Mouse (Mus musculus) neural tube, embryonic 14.5 days (tissue): Measurements from ENCODE around the gene Tcp11. TPM values are rescaled to one million over a fixed set of nuclear protein-coding genes. Genes with fewer than 3 reads are reported as not detected.
A peak's percentile ranks its signal among the peaks of the same experiment; 100 is the strongest.

ENCODE experiments used
- ATAC-seq: fragments of 200-750 bp; cut with Nextera tagmentation; 2 replicates; pipeline ENCODE4 v1.8.0; 2017; ENCODE audit warnings: low read depth, mild to moderate bottlenecking, moderate TSS enrichment, moderate library complexity
- H3K27ac ChIP-seq: fragments of 300-500 bp; sonication (generic); 2 replicates; pipeline ENCODE4 v1.5.1; 2014; ENCODE audit warnings: low read depth, mild to moderate bottlenecking, control low read depth, low read length, moderate library complexity, mixed read lengths
- H3K27me3 ChIP-seq: fragments of 300-500 bp; sonication (generic); 2 replicates; pipeline ENCODE4 v1.6.1; 2014; ENCODE audit warnings: low read length; ENCODE audit not compliant: control insufficient read depth, insufficient read depth
- H3K36me3 ChIP-seq: fragments of 300-500 bp; sonication (generic); 2 replicates; pipeline ENCODE4 v1.6.1; 2014; ENCODE audit warnings: low read length, mixed read lengths; ENCODE audit not compliant: control insufficient read depth, insufficient read depth
- H3K4me1 ChIP-seq: fragments of 300-500 bp; sonication (generic); 2 replicates; pipeline ENCODE4 v1.6.1; 2014; ENCODE audit warnings: low read length; ENCODE audit not compliant: control insufficient read depth, insufficient read depth
- H3K4me2 ChIP-seq: fragments of 300-500 bp; sonication (generic); 2 replicates; pipeline ENCODE4 v1.6.1; 2014; ENCODE audit warnings: mild to moderate bottlenecking, low read depth, low read length, control low read depth
- H3K4me3 ChIP-seq: fragments of 300-500 bp; sonication (generic); 2 replicates; pipeline ENCODE4 v1.5.1; 2014; ENCODE audit warnings: low read depth, low read length, control low read depth, mixed read lengths
- H3K9ac ChIP-seq: fragments of 300-500 bp; sonication (generic); replicated peaks from 2 replicates; pipeline ENCODE4 v1.6.1; 2014; ENCODE audit warnings: low read depth, mild to moderate bottlenecking, control low read depth, low read length, mixed read lengths
- H3K9me3 ChIP-seq: fragments of 300-500 bp; sonication (generic); 2 replicates; pipeline ENCODE4 v1.6.1; 2016; ENCODE audit warnings: low read length; ENCODE audit not compliant: control insufficient read depth
- WGBS: fragments of 180-500 bp; shearing (Covaris S2); extraction: QIAGEN DNeasy Blood & Tissue Kit; methylation state at CpG from one replicate; pipeline ENCODE4 v1.1.7; 2014; 5-methylcytosine and 5-hydroxymethylcytosine counted together
- polyA plus RNA-seq: library from polyadenylated mRNA; unstranded; fragments of >200 nt; fragmentation: Nextera tagmentation; extraction: Ambion mirVana; gene quantifications from 2 replicates; pipeline ENCODE4 v1.2.1, GENCODE M21; 2014

Gene Tcp11
- polyA plus RNA-seq, 1 experiment from 2014 or later: 0.79 TPM

DNA sequence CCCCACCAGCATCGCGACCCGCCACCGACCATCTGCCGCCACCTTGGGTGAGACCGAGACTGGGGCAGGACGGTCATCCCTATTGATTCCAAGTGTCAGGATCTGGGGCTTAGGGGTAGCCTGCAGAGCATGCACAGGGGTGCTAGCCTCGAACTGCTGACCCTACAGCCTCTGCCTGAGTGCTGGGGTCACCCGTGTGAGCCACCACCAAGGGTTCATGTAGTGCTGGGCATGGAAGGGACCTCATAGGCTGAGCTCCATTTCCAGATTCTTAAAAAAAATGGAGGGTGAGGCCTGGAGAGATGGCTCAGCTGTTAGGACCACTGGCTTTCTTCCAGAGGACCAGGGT lies 352 bp upstream of the Tcp11 start:
- H3K27ac ChIP-seq: no peak overlapping the region
- H3K36me3 ChIP-seq: no peaks in the 10 kb centered on the region
- peak overlapping the region; percentile 56; the same call in 1 of the 2 replicates for H3K4me3 ChIP-seq
- H3K9me3 ChIP-seq: no peaks in the 10 kb centered on the region
- no peak for ATAC-seq
- no peaks in the 10 kb centered on the region for H3K4me1 ChIP-seq
- peak overlapping the region; percentile 97 for H3K4me2 ChIP-seq
- H3K9ac ChIP-seq: 0 out of 2 replicates have a peak overlapping the region, but pooled peaks have one; percentile 11
- 6% methylated on average over 9 of the region's 9 CpGs for WGBS
- H3K27me3 ChIP-seq: 0 out of 2 replicates have a peak, but pooled peaks cover 2% of the 10 kb centered on the region

DNA sequence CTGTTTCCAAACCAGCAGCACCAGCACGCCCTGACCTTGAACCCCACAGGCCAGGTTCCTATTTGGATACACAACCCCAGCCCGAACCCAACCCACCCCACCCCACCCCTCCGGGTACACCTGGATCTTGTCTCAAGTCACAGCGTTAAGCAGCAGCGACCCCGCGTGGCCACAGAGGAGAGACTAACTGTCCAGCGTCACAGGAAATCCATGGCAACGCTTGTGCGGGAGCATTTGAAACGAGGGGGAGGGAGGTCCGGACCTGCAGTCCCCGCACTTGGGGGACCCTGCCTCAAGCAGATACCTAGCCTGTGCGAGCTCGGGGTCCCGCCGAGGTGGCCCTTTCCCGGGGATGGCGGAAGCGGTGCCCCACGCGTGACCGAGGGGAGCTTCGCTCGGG lies 821 bp downstream of the Tcp11 start:
- Histone ChIP-seq H3K9me3 (no peaks in the 10 kb centered on the region), H3K4me3 (peak overlapping the region; percentile 56), H3K4me2 (peak overlapping the region; percentile 97), H3K27ac (no peak overlapping the region), H3K36me3 (no peaks in the 10 kb centered on the region), H3K9ac (peak overlapping the region; percentile 60), H3K4me1 (no peaks in the 10 kb centered on the region), H3K27me3 (0 out of 2 replicates have a peak, but pooled peaks cover 2% of the 10 kb centered on the region)
- ATAC-seq: peak; percentile 56
- WGBS: under 1% methylated on average over 25 of the region's 25 CpGs

DNA sequence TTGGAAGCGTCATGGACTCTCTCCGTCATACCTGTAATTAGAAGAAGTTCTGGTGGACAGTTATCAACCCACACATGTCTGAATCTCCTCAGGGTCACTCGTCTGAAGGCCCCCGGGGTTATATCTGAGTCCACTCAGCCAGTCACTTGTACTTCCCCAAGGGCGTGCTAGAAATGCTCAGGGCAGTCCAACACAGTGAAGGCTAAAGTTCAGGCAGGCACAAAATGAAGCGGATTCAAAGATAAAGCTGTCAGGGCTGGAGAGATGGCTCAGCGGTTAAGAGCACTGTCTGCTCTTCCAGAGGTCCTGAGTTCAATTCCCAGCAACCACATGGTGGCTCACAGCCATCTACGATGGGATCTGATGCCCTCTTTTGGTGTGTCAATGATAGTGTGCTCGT lies 2.4 kb downstream of the Tcp11 start:
- H3K27ac ChIP-seq: no peak overlapping the region
- H3K27me3 ChIP-seq: 0 out of 2 replicates have a peak, but pooled peaks cover 2% of the 10 kb centered on the region
- WGBS: 88% methylated on average over 9 of the region's 9 CpGs
- ATAC-seq: no peak
- H3K4me2 ChIP-seq: no peak overlapping the region
- no peak overlapping the region for H3K4me3 ChIP-seq
- no peak overlapping the region for H3K9ac ChIP-seq
- no peaks in the 10 kb centered on the region for H3K36me3 ChIP-seq
- H3K4me1 ChIP-seq: no peaks in the 10 kb centered on the region
- H3K9me3 ChIP-seq: no peaks in the 10 kb centered on the region

DNA sequence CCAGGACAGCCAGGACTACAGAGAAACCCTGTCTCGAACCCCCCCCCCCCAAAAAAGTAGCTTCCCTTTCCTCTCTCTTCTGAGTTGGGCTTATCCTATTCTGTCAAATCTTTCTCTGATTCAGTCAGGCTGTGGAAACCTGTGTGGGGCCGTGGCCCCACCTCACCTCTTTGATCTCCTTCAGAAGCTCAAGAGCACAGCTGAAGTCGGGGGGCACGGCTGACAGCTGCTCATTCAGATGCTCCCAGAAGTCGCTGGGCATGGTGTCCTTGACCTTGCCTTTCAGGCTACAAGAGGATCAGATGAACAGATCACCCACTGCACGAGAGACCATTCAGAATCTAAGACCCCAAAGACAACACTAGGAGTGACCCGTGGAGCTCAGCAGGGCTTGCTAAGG lies 6.0 kb downstream of the Tcp11 start:
- WGBS: 71% methylated on average over 7 of the region's 7 CpGs
- Histone ChIP-seq H3K4me1 (no peaks in the 10 kb centered on the region), H3K27ac (no peak overlapping the region), H3K4me2 (no peak overlapping the region), H3K4me3 (no peak overlapping the region), H3K27me3 (no peaks in the 10 kb centered on the region), H3K36me3 (no peaks in the 10 kb centered on the region), H3K9me3 (no peaks in the 10 kb centered on the region), H3K9ac (no peak overlapping the region)
- no peak for ATAC-seq

DNA sequence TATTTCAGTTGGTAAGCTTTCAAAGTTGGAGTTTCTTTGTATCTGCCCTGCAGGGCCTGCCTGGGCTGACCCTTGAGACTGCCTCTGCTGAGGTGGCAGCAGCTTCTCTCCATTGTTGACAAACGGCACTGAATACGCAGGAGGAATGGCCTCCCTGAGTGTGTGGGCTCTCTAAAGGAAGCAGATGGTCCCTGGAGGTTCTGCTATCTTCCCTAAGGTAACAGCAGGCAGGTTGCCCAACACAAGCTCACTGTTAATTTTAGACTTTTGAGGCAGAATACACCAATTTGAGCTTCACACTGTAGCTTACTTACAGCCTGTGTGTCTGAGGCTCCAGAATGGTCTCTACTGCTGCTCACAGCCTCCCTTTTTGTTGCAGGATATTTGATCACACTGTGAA lies 7.7 kb downstream of the Tcp11 start:
- Histone ChIP-seq H3K9me3 (no peaks in the 10 kb centered on the region), H3K4me3 (no peak overlapping the region), H3K4me2 (no peak overlapping the region), H3K9ac (no peak overlapping the region), H3K4me1 (no peaks in the 10 kb centered on the region), H3K36me3 (no peaks in the 10 kb centered on the region), H3K27me3 (no peaks in the 10 kb centered on the region), H3K27ac (no peak overlapping the region)
- ATAC-seq: no peak
- WGBS: 64% methylated on average over 2 of the region's 2 CpGs

DNA sequence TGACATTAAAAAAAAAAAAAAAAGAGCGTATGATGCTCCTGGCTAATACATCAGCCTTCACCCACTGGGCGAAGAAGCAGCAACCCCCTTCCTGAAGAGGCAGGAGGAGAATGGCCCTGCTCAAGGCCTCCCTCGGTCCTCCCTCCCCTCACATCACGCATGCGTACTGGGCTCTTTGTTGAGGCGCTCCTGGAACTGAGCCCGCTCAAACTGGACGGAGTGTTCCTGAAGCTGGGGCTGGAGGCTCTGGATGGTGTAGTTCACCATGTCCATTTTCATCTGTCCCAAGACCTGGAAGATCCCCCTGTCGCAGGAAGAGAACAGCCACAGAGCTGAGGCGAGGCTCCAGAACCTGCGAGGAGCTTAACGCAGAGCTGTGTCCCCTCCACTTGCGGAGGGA lies 10.2 kb downstream of the Tcp11 start:
- WGBS: 81% methylated on average over 13 of the region's 13 CpGs

DNA sequence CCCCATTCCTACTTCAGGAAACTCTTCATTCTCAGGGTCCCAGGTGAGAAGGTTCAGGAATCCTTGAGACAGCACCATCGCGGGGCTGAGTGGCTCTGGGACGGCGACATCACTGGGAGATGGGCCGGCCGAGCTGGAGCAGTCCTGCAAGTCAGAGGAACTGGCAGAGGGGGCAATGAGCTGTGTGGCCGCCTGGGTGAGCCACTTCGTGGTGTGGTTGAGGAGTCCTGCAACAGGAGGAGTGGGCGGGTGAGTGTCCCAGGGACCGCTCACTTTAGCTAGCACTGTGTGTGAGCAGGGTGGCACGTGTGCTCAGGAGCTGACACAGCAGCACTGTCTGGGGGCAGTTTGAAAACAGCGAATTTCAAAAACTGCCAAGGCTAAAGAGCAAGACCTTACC lies 11.0 kb downstream of the Tcp11 start:
- H3K4me3 ChIP-seq: no peak overlapping the region
- no peak for ATAC-seq
- H3K27me3 ChIP-seq: no peaks in the 10 kb centered on the region
- no peak overlapping the region for H3K27ac ChIP-seq
- H3K36me3 ChIP-seq: no peaks in the 10 kb centered on the region
- no peaks in the 10 kb centered on the region for H3K9me3 ChIP-seq
- no peak overlapping the region for H3K4me2 ChIP-seq
- H3K9ac ChIP-seq: no peak overlapping the region
- no peaks in the 10 kb centered on the region for H3K4me1 ChIP-seq
- 38% methylated on average over 12 of the region's 12 CpGs for WGBS

More for the DNA sequence above, 10.2 kb downstream of the Tcp11 start:
- Histone ChIP-seq H3K9ac (no peak overlapping the region), H3K27ac (no peak overlapping the region), H3K9me3 (no peaks in the 10 kb centered on the region), H3K4me3 (no peak overlapping the region), H3K27me3 (no peaks in the 10 kb centered on the region), H3K36me3 (no peaks in the 10 kb centered on the region), H3K4me2 (no peak overlapping the region), H3K4me1 (no peaks in the 10 kb centered on the region)
- ATAC-seq: no peak

DNA sequence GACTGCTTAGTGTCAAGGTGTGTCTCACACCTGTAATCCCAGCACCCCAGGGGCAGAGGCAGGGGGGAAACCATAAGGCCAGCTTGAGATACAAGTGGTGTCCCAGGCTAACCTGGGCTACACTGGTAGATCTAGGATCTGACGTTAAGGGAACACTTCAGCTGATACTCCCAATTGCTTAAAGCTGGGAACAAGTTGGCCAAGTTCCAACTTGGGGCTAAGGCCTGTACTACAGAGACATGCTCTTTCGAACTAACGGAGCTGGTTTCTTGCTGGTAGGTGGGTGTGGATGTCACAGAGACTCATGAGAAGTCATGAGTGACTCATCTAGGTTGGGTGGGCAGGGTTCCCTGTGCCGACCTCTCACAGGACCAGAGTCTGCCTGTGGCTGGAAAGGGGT lies 13.1 kb downstream of the Tcp11 start:
- Histone ChIP-seq H3K9me3 (no peaks in the 10 kb centered on the region), H3K9ac (no peak overlapping the region), H3K27me3 (no peaks in the 10 kb centered on the region), H3K36me3 (no peaks in the 10 kb centered on the region), H3K4me3 (no peak overlapping the region), H3K4me1 (no peaks in the 10 kb centered on the region), H3K27ac (no peak overlapping the region), H3K4me2 (no peak overlapping the region)
- WGBS: 83% methylated on average over 4 of the region's 4 CpGs
- ATAC-seq: no peak

DNA sequence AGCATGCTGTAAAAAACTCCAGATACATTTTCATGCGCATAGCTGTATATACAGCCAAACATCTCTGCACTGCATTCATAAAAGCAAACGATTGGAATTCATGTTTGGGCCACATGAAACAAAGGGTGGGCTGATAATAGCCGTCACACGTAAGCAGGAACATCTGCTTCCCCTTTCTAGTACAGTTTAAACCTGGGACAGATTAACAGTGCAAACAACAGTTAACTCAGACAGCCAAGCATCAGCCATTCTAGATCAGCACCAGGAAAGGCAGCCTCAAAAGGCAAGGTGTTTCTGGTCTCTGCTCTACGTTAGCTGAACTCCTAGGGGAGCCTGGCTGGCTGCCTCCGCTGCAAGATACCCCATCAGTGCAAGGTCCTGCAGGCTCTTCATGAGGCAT lies 17.3 kb downstream of the Tcp11 start:
- H3K27ac ChIP-seq: no peak overlapping the region
- H3K4me3 ChIP-seq: no peak overlapping the region
- H3K36me3 ChIP-seq: peaks cover 17% of the 10 kb centered on the region; the same call in 1 of the 2 replicates
- 77% methylated on average over 6 of the region's 6 CpGs for WGBS
- ATAC-seq: no peak
- H3K9me3 ChIP-seq: no peaks in the 10 kb centered on the region
- no peaks in the 10 kb centered on the region for H3K4me1 ChIP-seq
- no peak overlapping the region for H3K4me2 ChIP-seq
- no peak overlapping the region for H3K9ac ChIP-seq
- no peaks in the 10 kb centered on the region for H3K27me3 ChIP-seq
